Mouse (Mus musculus) testis, adult 2 months (tissue): ENCODE data around the gene 4930442H23Rik.

Experiments used
- CTCF ChIP-seq: fragments of 200-500 bp; IDR thresholded peaks from 2 replicates; pipeline ENCODE4 v1.5.1; 2012; ENCODE audit warnings: low read depth, mild to moderate bottlenecking, inconsistent platforms, low read length, moderate library complexity; ENCODE audit not compliant: control insufficient read depth, insufficient read depth, insufficient replicate concordance
- POLR2A ChIP-seq: fragments of 200-500 bp; IDR thresholded peaks from 2 replicates; pipeline ENCODE4 v1.6.1; 2012; ENCODE audit warnings: low read depth, mild to moderate bottlenecking, inconsistent platforms, low read length, moderate library complexity; ENCODE audit not compliant: control insufficient read depth

DNA sequence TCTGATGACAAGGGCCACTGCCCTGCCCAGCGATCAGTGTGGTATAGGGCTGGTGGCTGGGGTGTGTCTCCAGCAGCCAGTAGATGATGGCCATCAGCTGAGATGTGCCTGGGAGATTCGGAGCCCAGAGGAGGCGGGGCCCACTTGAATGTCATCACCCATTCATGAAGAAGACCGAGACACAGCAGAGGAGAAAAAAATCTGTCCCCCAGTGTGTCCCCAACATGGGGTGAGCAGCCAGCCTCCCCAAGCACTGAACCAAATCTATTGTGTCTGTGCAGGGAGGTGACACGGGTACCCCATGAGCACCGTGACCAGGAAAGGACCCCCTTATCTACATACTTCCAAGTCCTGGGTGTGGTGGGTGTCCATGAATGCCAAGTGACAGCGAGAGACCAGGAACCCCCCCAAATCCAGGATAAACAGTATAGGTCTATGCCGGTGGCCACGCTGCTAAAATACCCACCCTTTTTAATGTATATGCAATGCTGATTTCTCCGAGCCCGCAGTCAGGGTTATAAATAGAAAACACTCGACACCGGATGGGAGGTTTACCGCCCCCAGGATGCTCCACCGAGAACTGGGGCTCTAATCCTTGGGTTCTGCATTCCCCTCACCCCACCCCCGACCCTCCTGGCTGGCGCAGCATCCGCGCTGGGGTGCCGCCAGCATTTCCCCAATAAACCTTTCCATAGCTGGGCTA, 46.2 kb upstream of the 4930442H23Rik start:
- TF ChIP-seq POLR2A: no peak
- TF ChIP-seq CTCF: no peak
